Mouse (Mus musculus) liver, embryonic 14.5 days (tissue): Measurements from ENCODE around the gene Zfp553.

Experiments
- CTCF ChIP-seq: IDR thresholded peaks from 2 replicates; pipeline ENCODE4 v1.5.1; 2016; ENCODE audit warnings: antibody characterized with exemption, low read depth, control low read depth
- EP300 ChIP-seq: IDR thresholded peaks from 2 replicates; pipeline ENCODE4 v1.6.1; 2016; ENCODE audit warnings: antibody characterized with exemption, low read depth

DNA sequence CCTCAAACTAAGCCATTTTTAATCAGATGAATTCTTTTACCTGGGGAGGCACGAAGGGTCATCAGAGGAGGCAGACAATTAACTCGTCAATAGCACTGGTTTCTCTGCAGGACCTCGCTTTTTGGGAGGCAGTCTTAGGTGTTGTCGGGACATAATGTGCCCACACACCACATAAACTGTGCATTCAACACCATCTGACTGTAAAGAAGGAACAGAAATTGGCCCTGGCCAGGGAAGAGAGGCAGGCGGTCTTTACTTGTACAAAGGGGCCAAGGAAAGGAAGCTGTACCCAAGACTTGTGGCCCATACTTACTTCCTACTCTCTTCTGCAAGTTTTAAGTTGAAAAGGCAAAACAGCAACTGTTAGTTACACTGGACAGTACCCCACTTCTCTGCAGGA, 23.7 kb downstream of the Zfp553 start:
- TF ChIP-seq EP300: no peak
- TF ChIP-seq CTCF: no peak
